Mouse (Mus musculus): Measurements from ENCODE around the gene Pknox2. TPM values are rescaled to one million over a fixed set of nuclear protein-coding genes. Genes with fewer than 3 reads are reported as not detected.

The Pknox2 gene
- 0.16 and 0.31 TPM in 2 replicates for polyA plus RNA-seq (2012; rRNA removed)

DNA sequence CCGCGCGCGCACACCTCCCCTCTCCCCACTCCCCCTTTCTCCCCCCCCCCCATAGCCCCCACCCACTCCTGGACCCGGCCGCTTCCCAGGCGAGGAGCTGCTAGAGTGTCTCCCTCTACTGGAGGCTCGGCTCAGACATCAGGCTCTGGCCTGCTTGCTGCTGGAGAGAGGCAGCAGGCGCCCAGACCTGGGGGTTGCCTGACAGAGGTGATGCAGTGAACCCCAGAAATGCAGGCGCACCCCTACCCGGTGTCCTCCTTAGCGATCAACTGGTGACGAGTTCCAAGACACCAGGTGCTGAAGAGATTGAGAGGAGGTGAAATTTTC lies at the start of gene Pknox2:
Pknox2 (minus strand) TSS at position 49 of the 327 bp plus-strand sequence.

Other genes with a start within 250 kb of the Pknox2 start
- 1.6 TPM in 2 replicates for gene Tmem218, start 60.8 kb upstream of the Pknox2 start, polyA plus RNA-seq (2012; rRNA removed)
- gene Slc37a2, start 108.3 kb upstream of the Pknox2 start, polyA plus RNA-seq (2012; rRNA removed) = 0.67 and 1.0 TPM in 2 replicates
- gene Ccdc15, start 201.0 kb upstream of the Pknox2 start, polyA plus RNA-seq (2012; rRNA removed) = 1.6 and 1.8 TPM in 2 replicates
- not detected in 2 replicates for gene Hepacam, start 219.9 kb upstream of the Pknox2 start, polyA plus RNA-seq (2012; rRNA removed)

Measured in liver, embryonic 14 days (tissue).